Mouse (Mus musculus) liver, adult 10 weeks (tissue): ENCODE results near the gene Akr1b10. TPM values are rescaled to one million over a fixed set of nuclear protein-coding genes. Genes with fewer than 3 reads are reported as not detected.

Experiments
- polyA plus RNA-seq: library from polyadenylated mRNA; stranded (reverse); fragments of 350-450 nt; fragmentation: Illumina TruSeq; extraction: RNeasy Lipid Tissue Mini Kit (QIAGEN cat#74804); gene quantifications from one replicate; pipeline ENCODE4 v1.2.3, GENCODE M21; 2014; ENCODE audit warnings: low read depth, low replicate concordance

Gene Akr1b10
- polyA plus RNA-seq, result 2.5 TPM

DNA sequence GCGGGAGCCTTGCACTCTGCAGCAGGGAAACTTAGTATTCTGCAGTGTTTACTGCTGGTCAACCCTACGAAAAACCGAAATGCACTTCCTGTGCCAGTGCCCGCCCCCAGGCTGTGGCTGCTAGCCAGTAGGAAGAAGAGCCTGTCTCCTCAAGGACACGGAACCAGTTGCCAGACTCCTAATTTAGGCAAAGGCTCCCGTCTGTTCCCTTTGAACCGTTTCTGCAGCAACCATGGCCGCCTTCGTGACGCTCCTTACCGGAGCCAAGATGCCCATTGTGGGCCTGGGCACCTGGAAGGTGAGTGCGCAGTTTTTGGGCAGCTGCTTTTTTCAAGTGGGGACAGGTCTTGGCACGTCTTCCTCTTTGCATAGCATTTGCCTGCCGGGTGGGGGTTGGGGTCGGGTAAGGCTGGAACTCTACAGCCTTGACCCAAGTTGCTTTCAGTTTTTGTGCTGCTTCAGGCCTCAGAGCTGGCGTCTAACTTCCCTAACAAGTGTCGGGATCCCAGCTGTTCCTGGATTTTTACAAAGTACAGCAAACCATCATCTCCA, at the start of gene Akr1b10:
Akr1b10 (plus strand) TSS at position 109 of the 552 bp plus-strand sequence.

GRCm38 (mm10) chr6:34353658-34354353, 30.2 kb upstream of the Akr1b10 start, which contains the start of gene Akr1b8:
Gene Akr1b8 (plus strand): TSS chr6:34354119.

GRCm38 (mm10) chr6:34412023-34412422, 28.0 kb downstream of the Akr1b10 start, which contains the start of gene Akr1b7:
Gene Akr1b7 (plus strand): TSS chr6:34412334.

Other genes starting within 250 kb of the Akr1b10 start
- gene Slc35b4, start 207.1 kb upstream of the Akr1b10 start, polyA plus RNA-seq, result 9.2 TPM
- gene Akr1b3, start 66.7 kb upstream of the Akr1b10 start, polyA plus RNA-seq, result 11.7 TPM
- 1.3 TPM for gene Akr1b8, start 30.1 kb upstream of the Akr1b10 start, polyA plus RNA-seq
- gene Akr1b7, start 28.1 kb downstream of the Akr1b10 start, polyA plus RNA-seq, result 2.4 TPM
- gene Bpgm, start 92.0 kb downstream of the Akr1b10 start, polyA plus RNA-seq, result 11.5 TPM
- 294 TPM for gene Cald1, start 214.3 kb downstream of the Akr1b10 start, polyA plus RNA-seq